Mouse (Mus musculus) forebrain, embryonic 13.5 days (tissue): ENCODE measurements around the gene Pcdh7. TPM values are rescaled to one million over a fixed set of nuclear protein-coding genes. Genes with fewer than 3 reads are reported as not detected.

Source experiments
- ATAC-seq: fragments of 200-750 bp; cut with Nextera tagmentation; 2 replicates; pipeline ENCODE4 v1.8.0; 2017
- H3K27ac ChIP-seq: fragments of 300-500 bp; sonication (generic); 2 replicates; pipeline ENCODE4 v1.5.1; 2015; ENCODE audit warnings: inconsistent platforms, mild to moderate bottlenecking, moderate library complexity
- H3K27me3 ChIP-seq: fragments of 300-500 bp; sonication (generic); 2 replicates; pipeline ENCODE4 v1.6.1; 2015; ENCODE audit warnings: mild to moderate bottlenecking, inconsistent platforms
- H3K36me3 ChIP-seq: fragments of 300-500 bp; sonication (generic); 2 replicates; pipeline ENCODE4 v1.6.1; 2015; ENCODE audit warnings: mild to moderate bottlenecking, inconsistent platforms; ENCODE audit not compliant: poor library complexity, severe bottlenecking
- H3K4me1 ChIP-seq: fragments of 300-500 bp; sonication (generic); 2 replicates; pipeline ENCODE4 v1.6.1; 2015; ENCODE audit warnings: inconsistent platforms
- H3K4me2 ChIP-seq: fragments of 300-500 bp; sonication (generic); 2 replicates; pipeline ENCODE4 v1.6.1; 2015; ENCODE audit warnings: inconsistent platforms, mild to moderate bottlenecking, moderate library complexity
- H3K4me3 ChIP-seq: fragments of 300-500 bp; sonication (generic); 2 replicates; pipeline ENCODE4 v1.5.1; 2015; ENCODE audit warnings: mild to moderate bottlenecking, inconsistent platforms
- H3K9ac ChIP-seq: fragments of 300-500 bp; sonication (generic); 2 replicates; pipeline ENCODE4 v1.6.1; 2015; ENCODE audit warnings: mild to moderate bottlenecking, inconsistent platforms
- H3K9me3 ChIP-seq: fragments of 300-500 bp; sonication (generic); replicated peaks from 2 replicates; pipeline ENCODE4 v1.6.1; 2016; ENCODE audit warnings: inconsistent platforms
- WGBS: fragments of 180-500 bp; shearing (Covaris S2); methylation state at CpG from one replicate; pipeline ENCODE4 v1.1.7; 2015; 5-methylcytosine and 5-hydroxymethylcytosine counted together
- polyA plus RNA-seq: library from polyadenylated mRNA; unstranded; fragments of >200 nt; fragmentation: Nextera tagmentation; extraction: Ambion mirVana; gene quantifications from 2 replicates; pipeline ENCODE4 v1.2.1, GENCODE M21; 2015

Gene Pcdh7
- polyA plus RNA-seq, 1 experiment from 2014 or later: 7.2 TPM

GRCm38 (mm10) chr5:57959317-57959716 is 241.6 kb downstream of the Pcdh7 start:
- WGBS: 70% methylated on average over 1 of the region's 1 CpGs
- H3K27me3 ChIP-seq: no peaks in the 10 kb centered on the region
- no peaks in the 10 kb centered on the region for H3K4me1 ChIP-seq
- H3K9me3 ChIP-seq: no peaks in the 10 kb centered on the region
- no peak overlapping the region for H3K27ac ChIP-seq
- no peaks in the 10 kb centered on the region for H3K36me3 ChIP-seq
- H3K9ac ChIP-seq: no peak overlapping the region
- no peak overlapping the region for H3K4me2 ChIP-seq
- H3K4me3 ChIP-seq: no peak overlapping the region
- ATAC-seq: no peak

GRCm38 (mm10) chr5:57963792-57964191 is 246.0 kb downstream of the Pcdh7 start:
- H3K4me2 ChIP-seq: no peak overlapping the region
- 55% methylated on average over 4 of the region's 4 CpGs for WGBS
- no peaks in the 10 kb centered on the region for H3K36me3 ChIP-seq
- no peaks in the 10 kb centered on the region for H3K4me1 ChIP-seq
- H3K27me3 ChIP-seq: no peaks in the 10 kb centered on the region
- no peak overlapping the region for H3K4me3 ChIP-seq
- no peak overlapping the region for H3K9ac ChIP-seq
- no peak overlapping the region for H3K27ac ChIP-seq
- H3K9me3 ChIP-seq: no peaks in the 10 kb centered on the region
- ATAC-seq: no peak

GRCm38 (mm10) chr5:57964201-57964600 is 246.4 kb downstream of the Pcdh7 start:
- no peaks in the 10 kb centered on the region for H3K4me1 ChIP-seq
- H3K9me3 ChIP-seq: no peaks in the 10 kb centered on the region
- H3K27ac ChIP-seq: no peak overlapping the region
- H3K4me3 ChIP-seq: no peak overlapping the region
- H3K27me3 ChIP-seq: no peaks in the 10 kb centered on the region
- H3K36me3 ChIP-seq: no peaks in the 10 kb centered on the region
- H3K9ac ChIP-seq: no peak overlapping the region
- 89% methylated on average over 4 of the region's 4 CpGs for WGBS
- H3K4me2 ChIP-seq: no peak overlapping the region
- no peak for ATAC-seq

GRCm38 (mm10) chr5:57993584-57993983 is 275.8 kb downstream of the Pcdh7 start:
- Histone ChIP-seq H3K9ac (no peak overlapping the region), H3K27ac (no peak overlapping the region), H3K9me3 (no peaks in the 10 kb centered on the region), H3K4me3 (no peak overlapping the region), H3K27me3 (no peaks in the 10 kb centered on the region), H3K4me1 (no peaks in the 10 kb centered on the region), H3K36me3 (no peaks in the 10 kb centered on the region), H3K4me2 (no peak overlapping the region)
- WGBS: 63% methylated on average over 2 of the region's 2 CpGs
- no peak for ATAC-seq

- Histone ChIP-seq H3K36me3 (no peaks in the 10 kb centered on the region), H3K27ac (no peak overlapping the region), H3K9ac (no peak overlapping the region), H3K27me3 (no peaks in the 10 kb centered on the region), H3K4me3 (no peak overlapping the region), H3K4me1 (no peaks in the 10 kb centered on the region), H3K9me3 (no peaks in the 10 kb centered on the region), H3K4me2 (no peak overlapping the region)
- ATAC-seq: no peak
- 88% methylated on average over 2 of the region's 2 CpGs for WGBS
Observed at GRCm38 (mm10) chr5:58021331-58021730, 303.6 kb downstream of the Pcdh7 start.

- Histone ChIP-seq H3K27ac (no peak overlapping the region), H3K9me3 (no peaks in the 10 kb centered on the region), H3K4me2 (no peak overlapping the region), H3K4me1 (no peaks in the 10 kb centered on the region), H3K36me3 (no peaks in the 10 kb centered on the region), H3K27me3 (no peaks in the 10 kb centered on the region), H3K9ac (no peak overlapping the region), H3K4me3 (no peak overlapping the region)
- ATAC-seq: no peak; the same call in 1 of the 2 replicates
- 87% methylated on average over 7 of the region's 7 CpGs for WGBS
Observed at GRCm38 (mm10) chr5:58025123-58025522, 307.4 kb downstream of the Pcdh7 start.

GRCm38 (mm10) chr5:58025759-58026158 is 308.0 kb downstream of the Pcdh7 start:
- no peak overlapping the region for H3K9ac ChIP-seq
- 48% methylated on average over 8 of the region's 8 CpGs for WGBS
- H3K36me3 ChIP-seq: no peaks in the 10 kb centered on the region
- no peak overlapping the region for H3K27ac ChIP-seq
- no peak overlapping the region for H3K4me2 ChIP-seq
- H3K4me3 ChIP-seq: no peak overlapping the region
- H3K9me3 ChIP-seq: no peaks in the 10 kb centered on the region
- no peaks in the 10 kb centered on the region for H3K4me1 ChIP-seq
- H3K27me3 ChIP-seq: no peaks in the 10 kb centered on the region
- no peak for ATAC-seq

GRCm38 (mm10) chr5:58039875-58040274 is 322.1 kb downstream of the Pcdh7 start:
- no peak for ATAC-seq
- Histone ChIP-seq H3K36me3 (no peaks in the 10 kb centered on the region), H3K9ac (no peak overlapping the region), H3K9me3 (no peaks in the 10 kb centered on the region), H3K27ac (no peak overlapping the region), H3K27me3 (no peaks in the 10 kb centered on the region), H3K4me2 (no peak overlapping the region), H3K4me3 (no peak overlapping the region), H3K4me1 (0 out of 2 replicates have a peak, but pooled peaks cover 3% of the 10 kb centered on the region)
- WGBS: 65% methylated on average over 3 of the region's 3 CpGs

GRCm38 (mm10) chr5:58044216-58044615 is 326.4 kb downstream of the Pcdh7 start:
- Histone ChIP-seq H3K4me2 (no peak overlapping the region), H3K36me3 (no peaks in the 10 kb centered on the region), H3K27ac (no peak overlapping the region), H3K9me3 (no peaks in the 10 kb centered on the region), H3K4me1 (0 out of 2 replicates have a peak, but pooled peaks cover 3% of the 10 kb centered on the region), H3K4me3 (no peak overlapping the region), H3K27me3 (no peaks in the 10 kb centered on the region), H3K9ac (no peak overlapping the region)
- WGBS: 44% methylated on average over 4 of the region's 4 CpGs
- no peak for ATAC-seq

GRCm38 (mm10) chr5:58081054-58081453 is 363.3 kb downstream of the Pcdh7 start:
- Histone ChIP-seq H3K4me1 (no peaks in the 10 kb centered on the region), H3K4me2 (no peak overlapping the region), H3K27me3 (no peaks in the 10 kb centered on the region), H3K27ac (no peak overlapping the region), H3K9ac (no peak overlapping the region), H3K36me3 (no peaks in the 10 kb centered on the region), H3K9me3 (no peaks in the 10 kb centered on the region), H3K4me3 (no peak overlapping the region)
- WGBS: 64% methylated on average over 4 of the region's 4 CpGs
- peak; percentile 81; the same call in 1 of the 2 replicates for ATAC-seq

- WGBS: 82% methylated on average over 2 of the region's 2 CpGs
- Histone ChIP-seq H3K27me3 (no peaks in the 10 kb centered on the region), H3K36me3 (no peaks in the 10 kb centered on the region), H3K4me3 (no peak overlapping the region), H3K9ac (no peak overlapping the region), H3K4me2 (no peak overlapping the region), H3K27ac (no peak overlapping the region), H3K4me1 (no peaks in the 10 kb centered on the region), H3K9me3 (no peaks in the 10 kb centered on the region)
- no peak for ATAC-seq
Observed at GRCm38 (mm10) chr5:58082230-58082629, 364.5 kb downstream of the Pcdh7 start.

- Histone ChIP-seq H3K4me1 (no peaks in the 10 kb centered on the region), H3K9ac (no peak overlapping the region), H3K27me3 (no peaks in the 10 kb centered on the region), H3K36me3 (no peaks in the 10 kb centered on the region), H3K4me3 (no peak overlapping the region), H3K9me3 (no peaks in the 10 kb centered on the region), H3K27ac (no peak overlapping the region), H3K4me2 (no peak overlapping the region)
- WGBS: 95% methylated on average over 3 of the region's 3 CpGs
- no peak for ATAC-seq
Observed at GRCm38 (mm10) chr5:58083056-58083455, 365.3 kb downstream of the Pcdh7 start.

- no peak overlapping the region for H3K27ac ChIP-seq
- no peaks in the 10 kb centered on the region for H3K36me3 ChIP-seq
- H3K27me3 ChIP-seq: no peaks in the 10 kb centered on the region
- H3K9me3 ChIP-seq: no peaks in the 10 kb centered on the region
- H3K4me1 ChIP-seq: no peaks in the 10 kb centered on the region
- ATAC-seq: no peak
- H3K9ac ChIP-seq: no peak overlapping the region
- no peak overlapping the region for H3K4me2 ChIP-seq
- no peak overlapping the region for H3K4me3 ChIP-seq
- WGBS: 83% methylated on average over 6 of the region's 6 CpGs
Observed at GRCm38 (mm10) chr5:58083972-58084371, 366.2 kb downstream of the Pcdh7 start.
